Mouse (Mus musculus): ENCODE results near the gene Fah.

DNA sequence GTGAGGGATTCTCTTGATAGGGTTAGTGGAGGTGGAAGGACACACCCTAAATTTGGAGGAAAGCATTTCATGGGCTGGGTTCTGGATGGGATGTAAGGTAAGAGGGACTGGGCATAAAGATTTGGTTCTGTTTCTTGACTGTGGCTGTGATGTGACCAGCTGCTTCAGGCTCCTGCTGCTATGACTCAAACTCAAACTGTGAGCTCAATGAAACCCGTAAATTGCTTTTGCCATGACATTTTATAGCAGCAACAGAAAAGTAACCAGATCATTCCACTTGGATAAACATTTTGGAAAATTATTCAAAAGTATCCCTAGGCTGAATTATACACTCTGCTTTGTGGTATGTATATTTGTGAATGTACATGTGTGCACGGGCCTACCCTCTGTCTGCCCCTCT lies 15.9 kb downstream of the Fah start:
- TF ChIP-seq POLR2A (IDR thresholded peaks at IDR 0.05; ENCODE audit: extremely low read depth, insufficient read depth, low read length) (no peak), CTCF (IDR thresholded peaks at IDR 0.05; ENCODE audit: extremely low read depth, insufficient read depth, low read length) (no peak)

All from cortical plate, adult 2 months (tissue).